Mouse (Mus musculus): ENCODE results near the gene Srgap1.

Srgap1 gene

DNA sequence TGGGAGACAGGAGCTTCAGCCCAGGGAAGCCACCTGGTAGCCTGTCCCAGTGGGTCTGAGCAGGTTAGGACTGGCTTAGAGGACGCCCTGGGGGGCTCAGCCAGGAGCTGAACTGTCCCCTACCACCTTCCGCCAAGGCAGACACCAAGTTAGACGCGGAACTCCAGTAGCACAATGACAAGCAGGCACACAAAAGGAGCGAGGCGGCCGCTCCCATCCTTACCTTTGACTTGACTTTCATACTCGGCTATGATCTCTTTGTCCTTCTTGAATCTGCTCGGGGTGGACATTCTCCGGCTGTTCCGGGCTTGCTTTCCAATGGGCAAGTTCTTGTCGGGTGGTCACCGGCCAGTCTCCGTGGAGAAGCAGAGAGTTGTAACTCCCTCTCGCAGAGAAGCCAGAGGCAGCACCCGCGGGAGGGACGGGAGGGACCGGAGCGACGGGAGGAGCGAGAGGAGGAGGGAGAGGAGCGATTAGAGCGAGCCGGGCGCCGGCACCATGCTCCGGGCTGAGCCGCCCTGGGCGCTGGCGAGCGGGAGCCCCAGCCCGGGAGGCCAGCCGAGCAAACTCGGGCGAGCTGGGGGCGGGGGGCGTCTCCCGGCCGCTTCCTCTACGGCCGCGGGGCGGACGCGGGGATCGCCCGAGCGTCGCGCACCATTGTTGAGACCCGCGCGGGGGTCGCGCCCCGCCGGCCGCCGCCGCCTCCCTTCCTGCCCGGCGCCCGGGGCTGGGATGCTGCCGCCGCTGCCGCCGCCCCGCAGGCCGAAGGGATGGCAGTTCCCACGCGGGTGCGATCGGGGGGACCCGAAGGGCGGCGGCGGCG is at the start of gene Srgap1:
Srgap1 (minus strand) TSS at position 412 of the 823 bp plus-strand sequence.
- peak; percentile 63 for DNase-seq (ENCODE audit: low read depth, low spot score)

DNA sequence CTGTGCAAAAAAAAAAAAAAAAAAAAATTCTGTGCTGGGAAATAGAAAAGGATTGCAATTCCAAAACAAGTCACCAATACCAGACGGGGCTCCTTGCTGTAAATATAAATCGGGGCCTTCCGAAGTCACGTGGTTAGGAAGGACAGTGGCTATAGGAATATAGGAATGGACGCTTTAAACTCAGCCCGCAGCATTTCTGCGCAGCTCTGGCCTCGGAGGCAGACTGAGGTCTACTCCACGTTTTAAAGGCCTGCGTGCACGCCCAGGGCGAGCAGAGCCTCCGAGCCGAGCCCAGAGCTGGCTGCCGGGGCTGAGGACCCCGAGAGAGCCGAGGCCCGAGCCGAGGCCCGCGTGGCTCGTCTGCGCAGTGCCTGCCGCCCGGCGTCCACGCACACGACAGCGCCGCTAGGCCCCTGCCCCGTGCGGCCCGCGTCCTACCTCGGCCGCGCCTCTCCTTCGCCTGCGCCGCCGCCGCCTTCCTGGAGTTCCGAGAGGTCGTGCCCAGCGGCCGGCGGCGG is 49.4 kb upstream of the Srgap1 start:
- peak; percentile 66 for DNase-seq (ENCODE audit: low read depth, low spot score)

DNA sequence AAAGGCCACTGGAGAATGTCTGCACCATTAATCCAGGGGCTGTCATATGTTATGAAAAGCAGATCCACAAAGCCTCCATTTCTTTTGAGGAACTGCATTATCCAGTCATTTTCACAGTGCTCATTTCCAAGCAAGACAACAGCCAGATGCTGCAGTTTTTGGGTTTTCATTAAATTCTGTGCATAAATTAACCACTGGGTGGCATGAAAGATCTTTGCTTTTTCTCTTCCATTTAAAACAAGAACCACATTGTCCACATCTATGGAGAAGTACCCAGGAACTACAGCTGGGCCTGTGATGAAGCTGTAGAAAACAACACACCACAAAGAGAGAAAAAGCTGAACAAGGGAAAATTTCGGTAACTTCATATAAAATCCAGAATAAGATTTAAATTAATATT is 43.4 kb upstream of the Srgap1 start:
- DNase-seq (ENCODE audit: low read depth, low spot score): no peak

DNA sequence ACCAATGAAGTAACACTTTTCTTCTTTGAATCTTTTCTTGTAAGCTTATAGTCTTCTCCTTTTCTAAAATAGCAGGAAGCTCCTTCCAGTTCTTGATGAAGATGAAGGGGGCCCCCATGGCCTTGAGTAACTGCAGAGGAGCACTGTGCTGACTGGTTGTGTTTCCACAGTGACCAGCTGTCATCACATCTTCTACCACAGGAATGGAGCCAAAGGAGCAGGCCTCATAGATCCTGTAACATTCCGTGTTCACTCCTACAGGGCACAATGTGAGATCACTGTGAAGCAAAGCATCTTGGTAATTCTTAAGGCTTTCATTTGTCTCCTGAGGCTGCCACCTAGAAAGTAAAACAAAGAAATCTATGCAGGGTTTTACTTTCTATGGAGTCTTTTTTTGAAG is 34.2 kb upstream of the Srgap1 start:
- no peak for DNase-seq (ENCODE audit: low read depth, low spot score)

DNA sequence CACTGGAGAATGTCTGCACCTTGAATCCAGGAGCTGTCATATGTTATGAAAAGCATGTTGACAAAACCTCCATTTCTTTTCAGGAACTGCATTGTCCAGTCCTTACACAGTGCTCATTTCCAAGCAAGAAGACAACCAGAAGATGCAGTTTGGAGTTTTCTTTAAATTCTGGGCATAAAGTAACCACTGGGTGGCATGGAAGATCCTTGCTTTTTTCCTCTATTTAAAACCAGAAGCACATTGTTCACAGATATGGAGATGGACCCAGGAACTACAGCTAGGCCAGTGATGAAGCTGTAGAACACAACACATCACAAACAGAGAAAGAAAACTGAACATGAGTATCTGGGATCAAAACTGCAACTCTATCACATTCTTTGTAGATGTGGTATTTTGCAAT is 22.0 kb upstream of the Srgap1 start:
- DNase-seq (ENCODE audit: low read depth, low spot score): no peak

DNA sequence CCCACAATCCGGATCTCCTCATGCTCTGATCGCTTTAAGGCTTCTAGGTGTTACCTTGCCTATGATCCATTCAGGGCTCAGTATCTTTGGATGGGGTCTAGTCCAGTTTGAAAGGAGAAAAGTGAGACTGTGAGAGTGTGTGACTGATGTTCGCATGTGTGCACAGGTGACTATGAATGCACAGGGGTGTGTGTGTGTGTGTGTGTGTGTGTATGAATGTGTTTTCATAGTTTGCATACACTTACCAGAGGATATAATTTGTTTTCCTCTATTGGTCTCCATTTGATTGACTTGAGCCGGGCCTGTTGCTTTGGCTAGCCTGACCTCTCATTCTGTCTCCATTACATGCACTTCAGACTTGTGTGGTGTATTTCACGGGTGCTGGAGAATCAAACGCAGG is 8.7 kb upstream of the Srgap1 start:
- no peak for DNase-seq (ENCODE audit: low read depth, low spot score)

DNA sequence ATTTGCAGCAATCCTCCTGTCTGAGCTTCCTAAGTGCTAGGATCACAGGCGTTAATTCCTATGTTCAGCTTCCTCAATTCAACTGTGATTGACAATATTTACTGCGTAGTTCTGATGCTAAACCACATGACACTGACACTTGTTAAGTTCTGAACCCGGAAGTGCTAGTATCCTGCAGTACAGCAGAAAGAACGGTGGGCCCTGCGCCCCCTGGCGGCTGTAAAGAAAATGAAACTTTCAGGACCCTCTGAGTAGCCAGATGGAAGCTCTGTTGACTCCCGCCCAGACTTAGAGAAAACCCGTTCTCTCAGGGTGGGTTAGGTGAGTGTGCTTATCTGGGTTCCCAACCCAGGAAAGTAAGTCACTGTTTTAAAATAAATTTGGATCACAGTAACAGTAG is 7.4 kb upstream of the Srgap1 start:
- peak; percentile 72 for DNase-seq (ENCODE audit: low read depth, low spot score)

DNA sequence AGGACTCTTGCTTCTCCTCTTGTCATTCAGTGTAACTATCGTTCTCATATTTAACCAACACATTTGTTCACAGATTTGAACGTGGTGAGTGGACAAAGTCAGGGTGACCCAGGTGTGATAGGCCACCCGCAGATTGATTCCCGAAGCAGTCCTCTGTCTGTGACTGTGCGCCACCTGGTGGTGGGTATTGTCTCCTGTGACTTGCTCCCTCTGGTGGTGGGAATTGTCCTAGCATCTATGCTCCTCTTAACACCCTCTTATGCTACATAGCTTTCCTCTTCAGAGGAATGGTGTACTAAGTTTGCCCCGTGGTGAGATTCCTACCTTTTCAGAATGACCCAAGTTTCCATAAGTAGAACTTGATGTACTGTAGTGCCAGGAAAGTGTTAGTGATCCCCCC is 4.7 kb upstream of the Srgap1 start:
- DNase-seq (ENCODE audit: low read depth, low spot score): peak; percentile 87

DNA sequence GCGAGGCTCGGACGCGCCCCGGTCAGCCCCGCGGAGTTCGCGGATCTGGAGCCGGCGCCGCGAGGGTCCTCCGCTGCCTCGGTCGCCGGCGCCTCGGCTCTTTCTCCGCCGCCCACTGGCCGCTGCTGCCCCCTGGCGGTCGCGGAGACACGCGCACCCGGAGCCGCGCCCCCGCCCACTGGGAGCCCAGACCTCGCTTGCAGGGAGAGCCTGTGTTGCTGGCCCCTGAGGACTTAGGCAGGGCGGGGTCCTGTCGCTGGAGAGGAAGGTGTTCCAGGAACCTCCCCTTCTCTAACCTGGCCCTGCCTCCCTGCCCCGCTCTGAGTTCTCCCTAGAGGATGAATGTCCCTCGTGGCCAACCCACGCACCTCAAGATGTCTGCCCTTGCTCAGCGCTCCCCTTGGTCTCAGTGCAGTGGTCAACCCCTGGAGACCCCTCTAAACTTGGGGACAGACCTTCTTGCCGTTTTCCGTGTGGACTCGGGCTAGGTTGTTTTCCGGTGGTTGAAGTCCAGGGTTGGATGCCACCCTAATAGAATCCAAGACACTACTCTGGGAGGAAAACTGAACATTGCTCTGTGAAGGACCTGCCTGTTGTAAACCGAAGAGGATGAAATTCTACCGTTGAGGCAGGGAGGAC is 731 bp upstream of the Srgap1 start:
- peak; percentile 69 for DNase-seq (ENCODE audit: low read depth, low spot score)

DNA sequence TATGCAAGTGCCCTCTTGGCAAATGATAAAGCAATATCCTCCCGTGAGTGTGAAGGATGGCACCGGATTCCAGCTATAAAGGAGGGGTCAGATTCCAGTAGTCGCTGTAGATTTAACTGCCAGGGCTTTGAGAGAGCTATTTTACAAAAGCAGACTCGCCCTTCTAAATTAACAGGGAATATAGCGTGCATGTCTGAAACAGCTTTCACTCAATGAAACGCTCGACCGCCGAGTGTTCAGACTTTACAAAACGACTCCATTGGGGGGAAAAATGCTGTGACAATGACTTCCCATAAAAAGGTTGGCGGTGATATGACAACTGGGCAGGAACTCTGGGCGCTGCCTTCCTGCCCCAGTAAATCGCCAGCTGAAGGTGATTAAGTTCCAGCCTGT is 608 bp downstream of the Srgap1 start:
- DNase-seq (ENCODE audit: low read depth, low spot score): no peak

DNA sequence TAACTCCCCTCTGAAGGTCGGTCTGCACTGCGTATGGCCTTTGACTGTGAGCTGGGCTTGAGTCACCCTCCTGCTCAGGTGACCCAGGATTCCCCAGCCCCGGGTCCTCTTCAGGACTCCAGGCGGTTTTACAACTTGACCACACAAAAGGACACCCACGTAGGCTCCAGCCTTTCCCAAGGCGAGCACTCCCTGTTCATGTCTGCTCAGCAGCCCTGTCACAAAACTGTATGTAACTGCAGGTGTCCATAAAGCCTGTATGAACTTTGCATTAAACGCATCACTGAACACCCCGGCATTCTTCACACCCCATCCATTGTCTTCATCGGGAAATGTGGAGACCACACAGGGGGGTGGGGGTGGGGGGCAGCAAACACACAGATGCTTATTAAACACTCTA is 1.2 kb downstream of the Srgap1 start:
- no peak for DNase-seq (ENCODE audit: low read depth, low spot score)

DNA sequence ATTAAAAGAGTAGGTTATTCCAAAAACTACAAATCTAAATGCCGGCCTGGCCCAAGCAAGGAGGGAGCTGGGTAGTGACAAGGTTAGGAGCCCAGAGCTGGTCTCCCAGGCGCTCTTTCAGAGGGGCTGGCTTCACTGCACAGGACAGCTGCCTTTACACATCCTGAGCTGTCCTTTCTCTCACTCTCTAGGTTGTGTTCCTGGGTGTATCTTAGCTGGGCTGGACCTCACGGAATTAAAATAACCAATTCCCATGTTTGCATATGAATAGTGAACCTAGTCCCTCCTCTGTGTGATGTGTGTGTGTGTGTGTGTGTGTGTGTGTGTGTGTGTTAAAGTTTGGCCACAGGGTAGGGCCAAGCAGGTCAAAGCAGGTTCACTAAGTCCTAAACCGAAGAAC is 2.2 kb downstream of the Srgap1 start:
- DNase-seq (ENCODE audit: low read depth, low spot score): no peak

DNA sequence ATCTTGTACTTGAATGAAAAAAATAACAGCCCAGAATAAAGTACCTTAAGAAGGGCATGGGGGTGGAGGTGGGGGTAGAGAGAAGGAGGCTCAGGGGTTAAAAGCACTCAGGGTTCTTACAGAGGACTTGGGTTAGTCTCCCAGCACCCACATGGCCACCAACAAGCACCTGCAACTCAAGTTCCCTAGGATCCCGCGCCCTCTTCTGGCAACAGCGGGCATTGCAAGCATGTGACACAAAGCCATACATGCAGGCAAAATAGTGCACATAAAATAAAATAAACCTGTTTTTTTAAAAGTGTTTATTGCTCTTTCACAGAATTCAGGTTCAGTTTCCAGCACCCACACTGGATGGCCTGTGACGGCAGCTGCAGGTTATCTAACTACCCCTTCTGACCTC is 6.7 kb downstream of the Srgap1 start:
- DNase-seq (ENCODE audit: low read depth, low spot score): no peak

DNA sequence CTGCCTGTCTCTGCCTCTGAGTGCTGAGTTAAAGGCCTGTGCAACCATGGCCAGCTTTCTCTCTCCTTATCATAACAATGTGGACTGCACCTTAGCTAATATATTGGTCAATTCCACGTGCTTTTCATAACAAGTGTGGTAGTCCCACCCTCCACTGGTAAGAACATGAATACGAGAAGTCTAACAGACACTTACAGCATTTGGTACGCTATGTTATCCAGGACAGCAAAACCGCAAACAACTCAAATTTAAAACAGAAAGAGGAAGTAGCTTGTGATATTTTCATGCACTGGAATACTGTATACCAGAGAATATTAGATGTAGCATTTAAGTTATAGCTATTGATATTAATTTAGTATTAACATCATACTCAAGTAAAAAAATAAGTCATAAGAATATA is 7.5 kb downstream of the Srgap1 start:
- no peak for DNase-seq (ENCODE audit: low read depth, low spot score)

DNA sequence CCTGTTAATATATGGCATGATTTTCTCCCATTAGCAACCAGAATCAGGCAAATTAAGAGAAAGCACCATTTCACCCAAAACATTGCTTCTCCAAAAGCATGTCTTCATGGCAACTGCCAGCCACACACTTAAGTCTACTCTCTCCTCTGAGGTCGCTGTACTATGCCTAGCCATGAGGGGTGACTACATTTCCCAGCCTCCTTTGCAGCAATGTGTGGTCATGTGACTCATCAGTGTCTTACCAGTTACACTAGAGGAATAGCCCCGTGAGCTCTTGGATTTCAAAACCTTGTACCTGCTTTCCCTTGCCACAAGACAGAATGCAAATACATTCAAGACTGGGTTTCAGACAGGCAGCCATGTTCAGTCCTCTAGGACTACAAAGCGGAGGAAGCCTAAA is 8.6 kb downstream of the Srgap1 start:
- no peak for DNase-seq (ENCODE audit: low read depth, low spot score)

DNA sequence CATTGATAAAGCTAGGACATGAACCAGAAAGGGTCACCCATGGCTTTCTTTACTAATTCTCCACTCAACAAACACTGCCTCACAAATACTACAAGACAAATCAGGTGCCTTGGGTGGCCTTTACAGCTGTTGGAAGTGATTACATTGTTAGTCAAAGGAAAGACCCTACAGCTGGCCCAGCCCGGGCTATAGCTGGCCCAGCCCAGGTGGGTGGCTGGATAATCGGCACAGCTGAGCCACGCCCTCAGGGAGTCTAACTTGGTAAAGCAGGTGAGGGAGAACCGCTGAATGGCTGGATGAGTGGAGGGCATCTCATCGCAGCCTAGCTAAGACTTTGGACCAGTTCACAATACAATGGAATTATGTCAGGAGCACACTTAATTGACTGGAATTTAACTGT is 13.8 kb downstream of the Srgap1 start:
- no peak for DNase-seq (ENCODE audit: low read depth, low spot score)

DNA sequence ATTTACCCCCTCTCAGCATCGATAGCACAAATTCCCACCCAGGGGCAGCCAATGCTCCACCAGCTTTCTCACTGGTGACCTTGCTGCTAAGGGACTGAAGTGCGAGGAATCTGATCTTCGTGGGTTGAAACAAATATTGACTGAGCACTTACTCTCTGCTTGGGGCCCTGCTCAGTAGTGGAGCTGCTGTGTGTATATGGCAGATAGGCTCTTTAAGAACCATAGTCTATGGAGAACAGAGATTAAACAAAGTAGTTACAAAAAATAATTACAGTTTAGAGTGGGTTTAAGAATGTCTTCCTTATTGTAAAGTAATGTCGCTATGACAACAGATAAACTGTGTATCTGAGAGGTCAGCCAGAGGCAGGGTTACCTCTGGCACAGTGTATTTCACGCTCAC is 16.7 kb downstream of the Srgap1 start:
- no peak for DNase-seq (ENCODE audit: low read depth, low spot score)

DNA sequence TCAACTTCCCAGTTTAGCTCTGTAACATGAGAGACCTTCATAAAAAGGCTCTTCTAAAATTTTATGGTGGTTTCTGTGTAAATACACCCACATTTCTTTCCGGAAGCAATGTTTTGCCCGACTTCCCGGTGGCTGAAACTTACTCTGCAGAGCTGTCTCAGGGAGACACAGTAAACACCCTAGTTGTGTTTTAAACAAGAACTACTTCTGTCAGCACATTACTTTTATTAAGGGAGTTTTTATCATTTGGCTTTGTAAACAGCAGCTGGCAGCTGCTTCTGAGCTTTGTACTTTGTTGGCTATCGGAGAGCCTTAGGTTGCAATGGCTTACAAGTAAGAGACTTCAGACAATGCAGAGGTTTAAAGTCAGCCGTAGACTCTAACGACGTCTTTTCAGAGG is 17.4 kb downstream of the Srgap1 start:
- DNase-seq (ENCODE audit: low read depth, low spot score): no peak

DNA sequence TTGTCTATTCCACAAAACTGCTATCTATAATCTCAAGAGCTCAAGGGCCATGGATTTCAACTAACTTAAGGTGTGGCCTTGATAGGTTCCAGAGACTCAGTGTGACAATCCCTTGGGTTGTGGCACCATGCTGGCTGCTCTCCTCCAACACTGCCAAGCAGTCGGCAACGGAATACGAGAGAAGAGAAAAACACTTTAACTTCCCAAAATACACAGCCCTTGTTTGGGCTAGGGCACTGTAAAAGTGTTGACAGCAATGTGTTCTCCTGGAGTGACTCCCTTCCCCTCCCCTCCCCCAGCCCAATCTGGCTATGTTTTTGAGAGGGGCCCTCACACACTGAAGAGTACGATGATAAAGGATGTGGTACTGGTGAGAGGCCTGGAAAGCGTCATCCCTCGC is 21.9 kb downstream of the Srgap1 start:
- no peak for DNase-seq (ENCODE audit: low read depth, low spot score)

DNA sequence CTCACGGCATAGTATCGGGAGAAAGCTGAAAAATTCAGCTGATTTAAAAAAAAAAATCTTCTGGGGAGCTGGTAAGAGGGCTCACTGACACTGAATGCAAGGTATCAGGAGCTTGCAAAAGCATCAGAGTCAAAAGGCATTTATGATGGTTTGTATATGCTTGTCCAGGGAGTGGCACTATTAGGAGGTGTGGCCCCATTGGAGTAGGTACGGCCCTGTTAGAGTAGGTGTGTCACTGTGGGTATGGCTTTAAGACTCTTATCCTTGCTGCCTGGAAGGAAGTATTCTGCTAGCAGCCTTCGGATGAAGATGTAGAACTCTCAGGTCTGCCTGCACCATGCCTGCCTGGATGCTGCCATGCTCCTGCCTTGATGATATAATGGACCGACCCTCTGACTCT is 26.2 kb downstream of the Srgap1 start:
- DNase-seq (ENCODE audit: low read depth, low spot score): no peak

DNA sequence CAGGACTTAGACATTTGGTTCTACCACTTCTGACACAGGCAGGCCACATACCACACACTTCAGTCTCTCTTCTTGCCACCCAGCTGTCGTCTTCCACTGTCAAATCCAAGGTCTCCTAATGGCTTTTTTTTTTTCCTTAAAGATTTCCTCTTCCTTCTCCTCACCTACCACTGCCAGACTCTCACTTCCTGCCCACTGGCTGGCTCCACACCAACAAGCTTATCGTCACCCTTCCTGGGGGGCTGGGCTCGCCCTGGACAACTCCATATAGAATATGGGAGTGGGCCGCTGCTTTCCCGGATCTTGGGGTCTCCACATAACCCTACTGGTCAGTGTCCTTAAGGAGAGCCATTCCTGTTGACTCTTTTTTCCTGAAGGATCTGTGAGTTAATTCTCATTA is 26.9 kb downstream of the Srgap1 start:
- DNase-seq (ENCODE audit: low read depth, low spot score): no peak

DNA sequence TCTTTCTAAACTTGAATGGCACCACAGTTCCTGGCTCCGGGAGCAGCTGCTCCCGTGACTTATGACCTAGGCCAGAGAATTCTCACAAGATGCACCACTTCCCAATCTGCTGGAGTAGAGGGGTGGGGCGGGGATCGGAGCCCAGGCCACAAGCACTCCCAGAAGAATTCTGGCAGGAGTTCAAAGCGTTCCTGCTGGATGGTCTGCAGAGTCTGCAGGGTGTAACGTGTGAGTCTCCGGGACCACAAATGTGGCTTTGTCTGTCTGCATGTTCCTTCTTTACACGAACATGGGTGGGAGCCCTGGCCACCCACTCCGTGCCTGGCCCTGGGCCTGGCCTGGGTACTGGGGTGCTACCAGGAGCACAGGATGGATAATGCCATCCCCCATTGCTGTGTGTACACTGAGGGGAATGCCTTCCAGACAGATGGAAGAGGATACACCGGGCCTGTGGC is 28.5 kb downstream of the Srgap1 start:
- no peak for DNase-seq (ENCODE audit: low read depth, low spot score)

DNA sequence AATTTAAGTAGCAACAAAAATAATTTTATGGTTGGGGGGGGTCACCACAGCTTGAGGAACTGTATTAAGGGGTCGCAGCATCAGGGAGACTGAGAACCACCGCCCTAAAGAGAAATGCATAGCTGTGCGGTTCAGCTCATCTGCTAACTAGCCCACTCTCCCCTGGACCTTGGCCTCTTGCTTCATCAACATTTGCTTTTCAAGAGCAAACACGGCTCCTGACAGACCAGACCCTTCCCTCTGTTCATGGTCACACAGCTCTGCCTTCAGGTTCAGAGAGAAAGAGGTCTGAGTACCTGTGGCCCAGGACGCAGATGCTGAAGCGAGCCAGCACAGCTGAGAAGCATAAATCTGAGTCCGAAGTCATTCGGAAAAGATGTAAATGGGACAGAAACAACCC is 29.4 kb downstream of the Srgap1 start:
- no peak for DNase-seq (ENCODE audit: low read depth, low spot score)

Measured in forelimb bud, embryonic 11.5 days (tissue).